Mouse (Mus musculus): ENCODE results near the gene Prss57. TPM values are rescaled to one million over a fixed set of nuclear protein-coding genes. Genes with fewer than 3 reads are reported as not detected.
A peak's percentile ranks its signal among the peaks of the same experiment; 100 is the strongest.

Prss57 gene
- total RNA-seq (2021), result under 1 TPM in 1 of 2 experiments, not detected in 1; 0.51 TPM
- long read RNA-seq, experiment 1, result 0 reads
- long read RNA-seq, experiment 2, result 0 reads

DNA sequence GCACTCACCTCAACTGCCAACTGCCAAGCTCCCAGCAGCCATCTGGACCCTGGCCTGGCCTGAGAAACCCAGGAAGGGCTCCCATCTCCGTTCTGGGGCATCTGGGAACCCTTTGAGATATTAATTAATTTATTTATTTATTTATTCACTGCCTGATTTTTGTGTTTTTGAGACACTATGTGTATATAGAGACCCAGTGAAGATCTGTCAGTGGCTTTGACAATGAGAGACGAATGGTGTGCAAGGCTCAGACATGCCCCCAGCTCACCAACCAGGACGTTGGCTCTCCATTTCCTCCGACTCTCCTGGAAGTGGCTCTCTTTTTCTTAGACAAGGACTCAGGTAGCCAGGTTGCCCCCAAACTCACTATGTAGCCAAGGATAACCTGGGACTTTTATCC lies at the start of gene Prss57:
Prss57 (minus strand) TSS at position 101 of the 400 bp plus-strand sequence.
- DNase-seq, result no peak
- intact Hi-C loops (cut with DNase I), result no loop called here

DNA sequence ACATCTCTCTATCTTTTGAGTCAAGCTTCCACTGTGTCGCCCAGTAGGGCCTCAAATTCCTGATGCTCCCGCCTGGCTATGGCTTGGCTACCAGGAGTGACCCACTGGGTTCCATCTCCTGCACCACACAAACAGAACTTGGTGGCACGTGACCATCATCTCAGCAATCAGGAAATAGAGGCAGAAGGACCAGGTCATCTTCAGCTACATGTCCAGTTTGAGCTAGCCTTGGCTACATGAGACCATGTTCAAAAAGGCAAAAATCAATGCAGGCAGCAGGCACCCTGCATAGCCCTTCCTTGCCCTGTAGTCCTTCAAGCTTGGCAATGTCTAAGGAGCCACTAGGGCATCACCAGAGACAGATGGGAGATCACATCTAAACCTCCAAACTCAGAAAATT lies 49.3 kb upstream of the Prss57 start:
- intact Hi-C loops (cut with DNase I), result loop anchor here (2.0 kb wide), 1 partner anchor 17 kb away; no protein-coding TSS in a partner anchor
- no peak for DNase-seq

DNA sequence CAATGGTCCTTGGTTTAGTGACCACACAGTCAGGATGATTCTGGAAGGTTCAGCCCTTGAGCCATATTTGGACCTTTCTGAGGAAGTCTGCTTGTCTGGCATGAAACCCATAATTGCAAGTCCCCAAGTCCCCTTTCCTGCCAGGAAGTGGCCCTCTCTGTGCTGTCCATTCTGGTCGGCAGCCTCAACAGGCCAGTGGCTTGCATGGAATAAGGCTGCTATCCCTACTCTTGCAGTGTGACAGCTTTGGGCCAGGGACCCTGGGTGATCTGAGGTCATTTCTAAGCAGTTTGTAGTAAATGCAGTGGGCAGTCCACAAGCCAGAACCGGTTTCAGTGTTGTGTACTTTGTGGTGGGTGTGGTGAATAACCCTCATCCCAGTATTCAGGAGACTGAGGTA lies 47.4 kb upstream of the Prss57 start:
- intact Hi-C loops (cut with DNase I), result no loop called here
- no peak for DNase-seq

DNA sequence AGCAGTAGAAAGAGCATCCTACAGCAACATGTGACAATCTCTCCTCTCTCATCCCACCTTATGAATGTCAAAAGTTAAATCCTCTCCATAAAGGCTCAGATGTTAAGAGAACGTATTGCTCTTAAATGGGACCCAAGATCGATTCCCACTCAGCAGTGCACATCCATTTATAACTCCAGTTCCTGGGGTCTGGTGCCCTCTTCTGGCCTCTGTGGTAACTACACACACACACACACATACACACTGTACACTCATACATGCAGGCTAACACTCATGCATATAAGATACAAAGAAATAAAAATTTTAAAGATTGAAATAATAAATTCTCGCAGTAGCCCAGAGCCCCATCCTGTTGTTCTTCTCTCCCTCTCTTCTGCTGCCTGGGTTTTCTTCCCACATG lies 46.2 kb upstream of the Prss57 start:
- intact Hi-C loops (cut with DNase I), result no loop called here
- no peak for DNase-seq

DNA sequence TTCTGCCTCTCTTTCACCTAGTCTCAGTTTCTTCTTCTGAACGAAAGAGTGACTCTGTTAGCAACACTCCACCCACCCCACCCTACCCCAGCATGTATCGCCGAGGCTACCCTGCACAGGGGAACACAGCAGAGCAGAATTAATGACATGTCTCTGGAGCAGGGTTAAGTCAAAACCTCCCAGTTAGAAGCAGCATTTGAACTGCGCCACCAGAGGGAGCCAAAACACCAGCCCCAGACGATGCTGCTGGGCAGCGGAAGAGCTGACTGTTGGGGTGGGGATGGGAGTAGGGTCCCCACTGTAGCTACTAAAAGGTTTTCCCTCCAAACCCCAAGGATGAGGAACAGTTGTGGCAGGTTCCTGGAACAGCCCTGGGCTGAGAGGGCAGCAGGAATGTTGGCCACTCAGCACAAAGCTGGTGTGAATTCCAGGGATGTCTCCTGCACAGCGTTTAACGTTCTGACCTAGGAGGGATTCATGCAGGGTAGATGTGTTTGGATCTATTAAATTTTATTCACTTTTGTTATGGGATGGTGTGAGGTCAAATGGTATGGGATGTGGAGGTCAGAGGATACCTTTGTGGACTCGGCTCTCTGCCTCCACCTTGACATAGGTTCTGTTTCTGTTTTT lies 44.1 kb upstream of the Prss57 start:
- intact Hi-C loops (cut with DNase I), result loop anchor here (1.0 to 2.0 kb wide), 4 partner anchors 48 to 122 kb away; no protein-coding TSS in a partner anchor

DNA sequence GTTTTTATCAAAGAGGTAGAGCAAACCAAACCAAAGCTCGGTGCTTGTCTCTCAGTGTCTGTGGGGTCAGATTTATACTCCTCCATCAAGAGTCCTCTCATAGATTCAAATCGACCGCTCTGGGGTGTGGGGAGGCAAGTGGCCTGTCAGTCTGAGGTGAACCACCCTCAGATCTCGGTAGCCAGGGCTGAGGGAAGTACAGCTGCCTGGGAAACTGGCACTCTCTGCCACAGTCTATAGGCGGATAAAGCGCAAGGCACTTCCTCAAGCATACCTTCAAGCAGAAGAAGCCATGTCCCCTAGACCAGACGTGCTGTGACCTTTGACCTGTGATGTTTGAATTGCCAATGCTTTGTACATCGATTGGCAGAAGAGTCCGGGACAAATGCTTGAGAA lies 42.0 kb upstream of the Prss57 start:
- intact Hi-C loops (cut with DNase I), result no loop called here
- no peak for DNase-seq

More for the DNA sequence above, 44.1 kb upstream of the Prss57 start:
- DNase-seq, result peak; percentile 84 to 87

DNA sequence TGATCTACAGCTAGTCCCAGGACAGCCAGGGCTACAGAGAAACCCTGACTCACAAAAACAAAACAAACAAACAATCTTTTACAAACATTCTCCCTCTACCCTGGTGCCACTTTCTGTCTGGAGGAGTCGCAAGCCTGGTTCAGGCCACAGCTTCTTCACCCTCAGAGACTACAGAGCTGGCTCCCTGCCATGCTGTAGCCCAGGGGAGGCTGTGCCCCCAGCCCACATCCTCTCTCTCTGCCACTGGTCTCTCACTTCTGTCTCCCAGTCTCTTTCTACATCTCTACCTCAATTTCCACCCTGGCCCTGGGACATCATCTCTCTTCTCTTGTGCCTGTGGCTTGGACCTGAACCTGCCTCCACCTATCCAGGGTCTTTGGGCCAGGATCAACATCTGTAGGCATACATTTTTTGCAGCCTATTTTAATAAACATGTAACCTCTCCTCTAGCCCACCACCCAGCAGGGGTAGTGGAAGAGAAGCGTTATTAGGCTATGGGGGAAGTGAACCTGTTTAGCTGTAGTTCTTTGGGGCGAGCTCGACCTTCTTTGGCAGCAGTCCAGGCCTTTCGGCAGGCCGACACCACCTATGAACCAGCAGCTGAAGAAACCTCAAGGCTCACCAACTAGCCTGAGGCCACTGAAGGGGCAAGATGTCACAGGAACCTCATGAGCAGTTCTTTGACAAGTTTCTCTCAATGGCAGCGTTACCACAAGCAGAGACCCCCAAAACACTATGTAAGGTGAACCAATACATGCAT lies 41.4 kb upstream of the Prss57 start:
- DNase-seq, result no peak
- intact Hi-C loops (cut with DNase I), result no loop called here

DNA sequence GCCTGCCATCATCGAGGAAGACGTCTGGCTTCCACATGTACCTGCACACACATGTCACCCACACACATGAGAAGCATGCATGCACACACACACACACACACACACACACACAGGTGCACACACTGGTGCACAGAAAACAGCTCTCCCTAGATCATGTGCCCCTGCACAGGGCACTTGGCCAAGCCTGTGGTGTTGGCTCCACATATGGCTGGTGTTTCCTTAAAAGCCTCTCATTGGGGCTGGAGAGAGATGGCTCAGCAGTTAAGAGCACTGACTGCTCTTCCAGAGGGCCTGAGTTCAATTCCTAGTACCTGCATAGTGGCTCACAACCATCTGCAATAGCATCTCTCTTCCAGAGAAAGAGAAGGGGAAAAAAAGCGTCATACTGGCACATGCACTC lies 40.8 kb upstream of the Prss57 start:
- intact Hi-C loops (cut with DNase I), result no loop called here
- DNase-seq, result no peak

DNA sequence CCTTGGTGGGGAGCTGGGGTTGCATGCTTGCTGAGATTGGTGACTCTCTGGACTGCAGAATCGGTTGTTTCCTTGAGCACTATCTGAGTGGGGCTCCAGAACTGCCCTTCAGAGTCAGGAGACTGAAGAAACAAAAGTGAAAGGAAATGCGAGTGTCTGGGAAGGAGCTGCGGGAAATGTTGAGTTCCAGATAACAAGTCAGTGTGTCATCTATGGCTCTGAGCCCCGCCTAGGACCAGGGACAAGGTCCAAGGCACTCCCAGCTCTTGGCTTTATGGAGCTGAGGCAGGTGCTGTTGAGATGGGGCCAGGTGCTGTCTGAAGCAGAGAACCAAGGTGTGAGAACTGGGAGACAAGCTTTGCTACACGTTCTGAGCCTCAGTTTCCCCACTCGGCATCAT lies 33.7 kb upstream of the Prss57 start:
- intact Hi-C loops (cut with DNase I), result no loop called here
- peak in 1 of 2 experiments; percentile 36 for DNase-seq

DNA sequence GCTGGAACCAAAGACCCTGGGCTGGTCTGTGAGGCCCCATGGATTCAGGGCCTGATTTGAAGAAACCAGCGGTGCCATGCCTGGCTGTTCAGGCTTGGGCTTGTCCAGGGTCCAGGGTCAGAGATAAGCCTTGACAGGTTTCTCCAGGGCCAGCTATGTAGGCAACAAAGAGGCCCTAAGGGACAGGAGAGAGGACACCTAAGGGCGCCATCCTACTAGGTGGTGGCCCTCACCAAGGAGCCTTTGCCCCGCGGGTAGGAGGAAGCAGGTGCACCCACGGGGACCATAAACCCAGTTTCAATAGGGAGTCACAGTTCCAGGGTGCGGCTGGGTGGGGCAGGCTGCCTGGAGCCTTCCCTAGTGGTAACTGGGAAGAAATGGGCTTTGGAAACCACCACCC lies 32.2 kb upstream of the Prss57 start:
- intact Hi-C loops (cut with DNase I), result no loop called here
- DNase-seq, result no peak

DNA sequence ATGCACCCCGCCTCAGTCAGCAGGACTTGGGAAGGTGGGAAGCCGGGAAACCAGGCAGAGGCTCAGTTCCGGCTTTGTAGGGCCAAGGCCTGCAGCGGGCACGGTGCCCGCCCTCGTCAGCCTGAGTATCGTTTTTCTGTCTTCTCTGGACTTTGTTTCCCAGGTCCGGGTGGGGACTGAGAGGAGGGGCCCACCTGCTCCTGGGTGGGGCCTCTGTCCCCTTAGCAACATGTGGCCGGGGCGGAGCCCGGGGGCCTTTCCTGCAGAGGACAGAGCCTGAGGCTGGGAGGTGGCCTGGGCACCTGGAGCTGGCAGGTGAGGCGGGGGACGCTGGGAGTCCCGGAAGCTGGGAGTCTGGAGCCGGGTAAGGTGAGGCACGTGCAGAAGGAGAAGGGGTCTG lies 31.6 kb upstream of the Prss57 start:
- DNase-seq, result peak in 1 of 2 experiments; percentile 23
- intact Hi-C loops (cut with DNase I), result no loop called here

DNA sequence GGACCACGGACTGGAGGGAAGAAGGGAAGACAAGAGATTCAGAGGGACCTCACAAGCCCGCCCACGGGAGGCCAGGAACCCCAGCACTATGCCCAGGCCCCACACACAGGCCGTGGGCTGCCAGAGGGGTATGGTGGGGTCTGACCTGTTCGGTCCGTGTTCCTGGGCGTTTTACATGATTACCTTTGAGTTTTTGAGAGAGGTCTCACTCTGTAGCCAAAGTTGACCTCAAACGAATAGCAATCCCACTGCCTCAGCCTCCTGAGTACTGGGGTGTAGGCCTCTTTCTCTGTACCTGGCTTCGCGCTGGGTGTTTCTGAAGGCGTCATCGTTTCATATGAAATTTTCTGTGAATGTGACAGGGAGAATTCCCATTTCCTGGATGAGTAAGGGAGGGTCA lies 31.0 kb upstream of the Prss57 start:
- intact Hi-C loops (cut with DNase I), result no loop called here
- DNase-seq, result no peak

DNA sequence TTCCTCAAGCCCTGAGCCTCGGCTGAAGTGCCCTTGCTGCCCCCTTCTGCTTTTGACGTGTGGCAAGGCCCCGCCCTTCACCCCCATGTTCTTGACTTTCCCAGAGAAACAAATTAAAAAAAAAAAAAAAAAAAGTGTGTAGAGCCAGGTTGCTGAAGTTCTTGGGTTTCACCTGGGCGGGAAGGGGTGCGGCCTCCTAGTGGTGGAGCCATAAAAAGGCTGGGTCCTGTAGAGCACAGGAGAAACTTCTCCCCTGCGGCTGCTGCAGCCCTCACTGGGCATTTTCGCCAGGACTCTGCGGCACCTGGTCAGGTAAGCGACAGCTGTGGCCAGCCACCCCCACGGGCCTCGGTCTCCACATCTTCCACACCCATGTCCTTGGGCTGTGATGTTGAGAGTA lies 30.0 kb upstream of the Prss57 start, which contains the start of gene Misp:
Misp (plus strand) TSS at position 208 of the 400 bp plus-strand sequence.
- intact Hi-C loops (cut with DNase I), result no loop called here
- DNase-seq, result no peak

DNA sequence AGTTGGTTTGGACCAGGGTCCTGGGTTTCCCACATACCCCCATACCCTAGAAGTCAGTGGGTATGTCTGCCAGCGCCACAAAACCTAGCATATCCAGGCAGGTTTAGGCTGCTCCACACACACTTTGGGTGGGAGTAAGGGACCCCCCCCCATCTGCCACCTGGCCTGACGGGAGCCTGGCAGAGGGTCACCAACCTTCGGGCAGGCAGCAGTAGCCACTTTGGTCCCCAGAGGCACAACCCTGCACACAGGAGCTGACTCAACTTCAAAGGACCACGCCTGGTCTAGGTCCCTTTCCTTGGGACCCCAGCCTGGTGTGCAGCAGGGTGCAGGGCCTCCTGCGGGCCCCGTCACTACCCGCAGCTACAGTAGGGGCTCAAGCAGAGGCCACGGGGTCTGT lies 29.5 kb upstream of the Prss57 start:
- intact Hi-C loops (cut with DNase I), result no loop called here
- DNase-seq, result no peak

DNA sequence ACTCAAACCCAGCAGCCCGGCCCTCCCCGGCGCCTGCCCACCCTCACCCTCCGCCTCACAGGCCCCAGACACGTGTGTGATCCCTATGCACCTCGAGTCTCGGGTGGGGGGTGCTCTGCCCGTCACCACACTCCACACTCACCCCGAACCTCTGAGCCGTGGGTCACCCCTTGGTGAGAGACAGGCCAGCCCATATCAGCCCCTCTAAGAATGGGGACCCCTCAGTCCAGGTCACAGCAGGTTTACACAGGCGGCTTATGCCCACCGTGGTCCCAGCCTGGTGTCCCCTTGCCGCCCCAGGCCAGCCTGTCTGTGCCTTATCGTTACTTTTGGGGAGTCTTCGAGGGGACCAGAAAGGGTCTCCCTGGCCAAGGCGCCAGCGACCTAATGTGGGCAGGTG lies 28.8 kb upstream of the Prss57 start:
- intact Hi-C loops (cut with DNase I), result loop anchor here (5.0 kb wide), 1 partner anchor 37 kb away; no protein-coding TSS in a partner anchor
- DNase-seq, result no peak

DNA sequence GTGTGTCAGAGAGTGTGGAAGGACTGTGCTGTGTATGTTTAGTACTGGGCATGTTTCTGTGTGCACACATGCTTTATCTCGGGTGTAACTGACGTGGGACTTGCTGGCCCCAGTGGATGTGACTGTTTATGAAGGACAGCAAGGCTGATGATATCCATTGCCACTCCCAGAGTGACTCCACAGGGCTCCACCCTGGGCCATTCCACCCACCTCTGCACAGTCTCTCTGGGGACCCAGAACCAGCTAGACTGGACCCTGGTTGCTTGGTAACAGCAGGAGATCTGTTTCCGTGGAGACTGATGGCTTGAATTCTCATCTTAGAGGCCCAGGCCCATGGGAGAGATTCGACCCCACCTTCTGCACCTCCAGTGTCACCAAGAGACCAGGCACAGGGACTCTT lies 27.5 kb upstream of the Prss57 start:
- intact Hi-C loops (cut with DNase I), result loop anchor here (5.0 kb wide), 1 partner anchor 36 kb away; no protein-coding TSS in a partner anchor

DNA sequence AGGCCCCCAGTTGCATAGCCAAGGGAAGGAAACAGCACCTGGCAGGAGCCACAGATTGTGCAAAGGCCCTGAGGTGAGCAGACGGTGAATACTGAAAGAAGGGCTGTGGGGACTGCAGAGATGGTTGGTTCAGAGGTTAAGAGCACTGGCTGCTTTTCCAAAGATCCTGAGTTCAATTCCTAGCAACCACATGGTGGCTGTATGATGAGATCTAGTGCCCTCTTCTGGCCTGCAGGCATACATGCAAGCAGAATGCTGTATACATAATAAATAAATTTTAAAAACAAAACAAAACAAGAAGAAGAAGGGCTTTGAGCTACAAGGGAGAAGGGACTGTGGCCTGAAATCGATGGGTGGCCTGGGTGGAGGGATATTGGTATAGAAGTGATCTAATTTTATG lies 26.4 kb upstream of the Prss57 start:
- intact Hi-C loops (cut with DNase I), result loop anchor here (5.0 kb wide), 1 partner anchor 35 kb away; no protein-coding TSS in a partner anchor
- DNase-seq, result no peak

More for the DNA sequence above, 27.5 kb upstream of the Prss57 start:
- DNase-seq, result no peak

DNA sequence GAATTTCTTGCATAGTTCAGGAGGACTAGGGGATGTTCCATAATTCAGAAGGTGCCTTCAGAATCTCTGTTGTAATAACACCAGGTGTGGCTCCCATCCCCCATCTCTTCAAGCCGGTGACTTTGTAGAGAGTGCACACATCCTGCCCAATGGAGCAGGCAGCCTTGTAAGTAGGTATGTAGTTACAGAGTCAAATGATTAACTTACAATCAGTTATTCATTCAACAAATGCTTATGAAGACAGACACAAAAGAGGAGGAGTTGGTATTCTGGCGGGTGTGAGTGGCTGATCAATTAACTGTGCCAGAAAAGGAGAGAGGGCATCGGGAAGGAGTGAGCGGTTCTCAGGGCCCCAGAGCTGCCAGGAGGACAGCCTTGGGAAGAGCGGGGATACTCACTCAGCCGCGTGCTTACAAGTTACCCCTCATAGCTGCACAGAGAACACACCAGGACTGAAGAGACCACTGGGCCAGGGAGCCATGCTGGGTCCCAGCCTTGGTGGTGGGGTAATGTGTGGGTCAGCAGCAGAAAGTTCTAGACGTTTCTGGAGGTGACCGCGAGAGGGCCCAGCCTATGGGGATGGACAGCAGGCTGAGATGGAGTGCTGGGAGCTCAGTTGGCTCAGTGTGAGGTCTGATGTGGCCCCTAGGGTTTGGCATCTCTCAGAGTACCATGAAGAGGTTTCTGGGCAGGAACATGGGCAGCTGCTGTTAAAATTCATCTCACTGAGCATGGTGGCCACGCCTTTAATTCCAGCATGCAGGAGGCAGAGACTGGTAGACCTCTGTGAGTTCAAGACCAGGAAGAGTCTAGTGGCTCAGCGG lies 25.1 kb upstream of the Prss57 start:
- intact Hi-C loops (cut with DNase I), result loop anchor here (5.0 kb wide), 1 partner anchor 34 kb away; no protein-coding TSS in a partner anchor
- no peak for DNase-seq

DNA sequence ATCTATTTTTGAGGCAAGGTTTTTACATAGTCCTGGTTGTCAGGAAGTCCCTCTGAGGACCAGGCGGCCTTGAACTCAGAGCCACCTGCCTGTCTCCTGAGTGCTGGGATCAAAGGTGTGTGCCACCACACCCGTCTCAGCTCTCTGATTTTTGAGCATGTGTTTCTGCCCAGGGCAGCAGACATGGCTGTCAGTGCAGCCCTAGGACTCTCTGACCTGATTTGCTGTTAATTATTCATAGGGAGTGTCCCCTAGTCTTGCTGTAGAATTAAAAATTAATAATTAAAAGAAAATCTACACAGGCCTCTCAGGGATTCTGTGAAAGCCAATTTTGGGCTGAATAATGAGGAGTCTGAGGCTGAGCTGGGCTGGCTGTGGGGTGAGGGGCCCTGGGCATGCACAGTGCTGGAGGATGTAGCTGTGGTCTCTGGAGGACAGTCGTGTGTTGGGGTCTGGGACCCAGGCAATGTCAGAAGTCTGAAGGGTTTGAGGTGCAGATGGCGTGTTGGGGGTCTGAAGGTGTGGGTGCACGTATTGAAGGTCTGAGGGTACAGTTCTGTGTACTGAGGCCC lies 23.6 kb upstream of the Prss57 start:
- intact Hi-C loops (cut with DNase I), result no loop called here
- no peak for DNase-seq
